Mouse (Mus musculus) regulatory T cell (primary cell): ENCODE data around the gene Fam214b.

ENCODE experiments used
- in situ Hi-C: fragments of 300-600 bp; cut with MboI, MseI; formaldehyde crosslinking; loops from one replicate; pipeline ENCODE4 v1.15.1; 2025; ENCODE audit warnings: high pct_unique_total_duplicates

The Fam214b gene

DNA sequence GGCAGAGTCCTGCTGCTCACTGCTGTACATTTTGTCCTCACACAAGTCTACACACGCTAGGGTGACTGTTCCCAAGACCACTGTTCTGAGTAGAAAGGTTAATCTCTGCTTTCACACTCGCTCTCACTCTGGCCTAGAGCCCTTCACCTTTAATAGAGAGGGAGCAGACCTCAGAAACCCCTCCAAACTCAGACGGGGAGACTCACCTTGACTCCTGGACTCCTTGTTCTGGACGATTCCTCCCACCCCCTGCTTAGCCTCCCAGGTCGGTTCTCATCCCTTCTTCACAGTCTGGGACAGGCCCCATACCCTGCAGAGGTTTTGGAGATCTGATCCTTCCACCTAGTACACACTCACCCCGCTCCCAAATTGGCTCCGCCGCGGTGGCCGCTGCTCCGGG lies 6.4 kb downstream of the Fam214b start:
- in situ Hi-C loops: loop anchor here (10.0 to 25.0 kb wide), 3 partner anchors 385 to 1477 kb away; partner anchors contain the start of genes Dnaic1, Fam166b, Fam219a and Glipr2

DNA sequence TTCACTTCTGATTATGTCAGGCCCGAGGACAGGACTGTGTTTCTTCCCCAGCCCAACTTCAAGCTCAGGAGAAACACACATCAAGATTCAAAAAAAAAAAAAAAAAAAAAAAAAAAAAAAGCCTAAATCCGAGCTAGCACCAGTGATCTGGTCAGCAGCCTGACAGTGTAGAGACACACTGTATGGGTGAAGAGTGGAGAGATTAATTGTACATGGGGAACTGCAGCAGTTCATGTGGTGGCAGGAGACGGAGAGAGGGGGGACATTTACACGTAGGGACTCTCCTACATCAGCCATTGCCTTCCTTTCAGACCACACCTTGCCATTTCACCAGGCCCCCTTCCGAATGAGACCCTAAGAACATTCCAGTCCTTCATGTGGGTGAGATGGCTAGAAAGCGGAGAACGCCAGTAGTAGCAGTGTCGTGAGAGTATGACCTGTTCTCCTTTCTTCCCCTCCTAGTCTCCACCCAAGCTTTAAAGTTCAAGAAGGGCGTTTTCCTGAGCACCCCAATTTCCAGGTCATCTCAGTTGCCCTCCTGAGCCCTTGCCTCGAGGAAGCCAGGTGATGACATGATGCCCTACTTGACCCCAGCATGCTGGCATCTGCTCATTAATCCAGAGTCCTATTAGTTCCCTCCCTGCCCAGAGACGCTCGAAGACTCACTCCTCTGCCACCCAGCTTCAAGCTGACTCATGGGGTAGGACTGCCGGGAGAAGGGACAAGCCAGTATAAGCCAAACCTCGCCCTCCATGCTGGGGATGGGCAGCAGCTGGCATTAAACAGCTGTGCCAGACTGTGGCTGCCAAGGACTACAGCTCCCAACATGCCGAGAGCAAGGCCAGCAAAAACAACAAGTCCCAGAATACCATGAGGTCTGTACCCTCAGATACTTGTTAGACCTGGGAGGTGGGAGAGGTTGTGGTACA lies 7.2 kb downstream of the Fam214b start:
- in situ Hi-C loops: loop anchor here (25.0 kb wide), 2 partner anchors 923 to 1477 kb away; partner anchors contain the start of genes Dnaic1, Fam219a and Glipr2

DNA sequence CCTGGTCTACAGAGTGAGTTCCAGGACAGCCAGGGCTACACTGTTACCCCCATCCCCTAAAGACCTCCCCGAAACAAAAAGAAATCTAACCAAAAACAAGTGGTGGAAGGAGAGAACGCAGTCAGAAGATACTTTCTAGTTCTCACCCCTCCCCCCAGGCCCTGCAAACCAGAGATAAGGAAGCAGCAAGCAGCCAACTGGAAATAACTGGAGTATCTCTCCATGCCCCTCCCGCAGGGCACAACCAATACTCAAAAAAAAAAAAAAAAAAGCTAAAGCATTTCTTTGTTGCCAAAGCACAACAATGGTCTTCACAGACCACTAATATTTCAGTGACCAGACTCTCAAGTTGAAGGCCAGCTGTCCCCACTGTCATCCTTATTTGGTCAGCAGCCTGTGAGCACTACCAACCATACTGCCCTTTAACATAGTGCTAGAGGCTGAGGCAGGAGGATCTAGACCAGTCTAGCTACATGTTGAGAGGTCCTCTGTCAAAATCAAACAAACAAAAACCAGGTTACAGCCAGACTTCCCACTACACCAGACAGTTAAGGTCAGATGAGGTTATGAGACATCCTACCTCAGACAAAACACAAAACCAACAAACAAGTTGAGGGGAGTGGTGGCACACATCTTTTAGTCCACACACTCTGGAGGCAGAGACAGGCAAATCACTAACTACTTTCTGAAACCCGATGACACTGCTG lies 8.0 kb downstream of the Fam214b start:
- in situ Hi-C loops: loop anchor here (25.0 kb wide), 2 partner anchors 924 to 1476 kb away; partner anchors contain the start of genes Dnaic1, Fam219a and Glipr2

DNA sequence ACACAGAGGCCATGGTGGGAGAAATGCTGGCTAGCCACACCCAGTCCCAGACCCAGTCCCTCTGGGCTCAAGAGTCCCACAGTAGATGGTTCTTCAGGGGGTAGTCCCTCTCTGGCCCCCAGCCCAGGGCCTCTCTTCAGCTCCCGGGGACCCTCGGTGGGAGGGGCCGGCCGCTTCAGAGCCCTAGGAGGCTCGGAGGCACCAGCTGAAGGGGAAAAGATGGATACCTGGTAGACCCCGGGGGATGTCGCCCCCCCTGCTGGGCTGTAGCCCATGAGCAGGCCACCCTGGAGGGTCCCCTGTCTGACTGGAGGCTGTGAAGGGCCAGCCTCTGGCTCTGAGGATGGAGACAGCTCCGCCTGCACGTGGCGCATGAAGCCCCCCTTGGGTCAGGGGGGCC lies 9.7 kb downstream of the Fam214b start:
- in situ Hi-C loops: loop anchor here (25.0 kb wide), 2 partner anchors 926 to 1474 kb away; partner anchors contain the start of genes Dnaic1, Fam219a and Glipr2

DNA sequence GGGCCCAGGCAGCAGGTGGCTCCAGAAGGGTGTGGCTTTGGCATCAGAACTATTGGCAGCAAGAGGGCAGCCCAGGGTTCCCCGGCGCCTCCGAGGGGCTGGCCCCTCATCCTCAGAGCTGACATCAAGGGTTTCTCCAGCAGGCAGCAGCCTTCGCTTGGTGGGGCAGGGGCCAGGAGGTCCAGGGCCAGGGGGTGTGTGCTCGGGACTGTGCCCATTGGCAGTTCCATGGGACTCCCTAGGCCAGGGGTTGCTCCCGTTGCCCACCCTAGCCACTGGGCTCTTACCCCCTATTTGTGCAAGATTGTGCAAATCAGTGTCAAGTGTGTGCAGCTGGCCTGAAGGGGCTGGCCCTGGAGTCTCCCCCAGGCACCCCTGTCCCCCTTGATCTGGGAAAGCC lies 10.2 kb downstream of the Fam214b start:
- in situ Hi-C loops: loop anchor here (25.0 kb wide), 2 partner anchors 926 to 1474 kb away; partner anchors contain the start of genes Dnaic1, Fam219a and Glipr2

DNA sequence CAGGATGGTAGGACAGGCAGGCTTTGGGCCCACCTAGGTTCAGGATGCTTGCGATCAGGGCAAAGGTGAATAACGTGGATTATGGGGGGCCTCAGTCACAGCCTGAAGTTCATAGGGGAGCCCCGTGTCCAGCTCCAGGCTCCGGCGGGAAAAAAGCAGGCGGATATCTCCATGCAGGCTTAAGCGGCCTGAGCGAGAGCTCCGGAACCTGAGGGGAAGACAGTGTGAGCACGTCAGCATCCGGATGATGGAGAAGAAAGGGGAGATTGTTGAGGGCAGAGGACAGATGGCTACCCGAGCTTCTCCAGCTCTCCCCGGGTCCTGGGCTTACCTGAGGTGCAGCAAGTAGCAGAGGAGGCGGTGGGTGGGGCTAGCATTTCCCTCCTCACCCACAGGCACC lies 12.5 kb downstream of the Fam214b start:
- in situ Hi-C loops: loop anchor here (25.0 kb wide), 2 partner anchors 929 to 1471 kb away; partner anchors contain the start of genes Dnaic1, Fam219a and Glipr2

DNA sequence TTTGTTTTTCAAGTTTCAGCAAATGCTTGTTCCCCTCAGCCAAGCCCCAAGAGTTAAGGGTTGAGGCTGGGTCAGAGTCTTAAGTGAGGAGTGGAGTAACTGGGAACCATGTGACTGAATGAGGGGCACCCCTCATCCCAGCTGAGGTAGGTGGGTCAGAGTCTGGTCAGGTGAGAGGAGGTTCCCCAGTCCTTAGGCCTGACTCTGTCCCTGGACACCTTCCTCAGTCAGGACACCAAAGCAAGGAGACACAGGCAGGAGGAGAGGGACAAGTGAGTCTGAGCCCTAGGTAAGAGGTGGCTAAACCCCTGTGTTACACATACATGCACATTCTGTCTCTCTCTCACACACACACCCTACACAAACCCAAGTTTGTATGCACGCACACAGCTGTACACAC lies 13.5 kb downstream of the Fam214b start:
- in situ Hi-C loops: loop anchor here (25.0 kb wide), 2 partner anchors 930 to 1470 kb away; partner anchors contain the start of genes Dnaic1, Fam219a and Glipr2

DNA sequence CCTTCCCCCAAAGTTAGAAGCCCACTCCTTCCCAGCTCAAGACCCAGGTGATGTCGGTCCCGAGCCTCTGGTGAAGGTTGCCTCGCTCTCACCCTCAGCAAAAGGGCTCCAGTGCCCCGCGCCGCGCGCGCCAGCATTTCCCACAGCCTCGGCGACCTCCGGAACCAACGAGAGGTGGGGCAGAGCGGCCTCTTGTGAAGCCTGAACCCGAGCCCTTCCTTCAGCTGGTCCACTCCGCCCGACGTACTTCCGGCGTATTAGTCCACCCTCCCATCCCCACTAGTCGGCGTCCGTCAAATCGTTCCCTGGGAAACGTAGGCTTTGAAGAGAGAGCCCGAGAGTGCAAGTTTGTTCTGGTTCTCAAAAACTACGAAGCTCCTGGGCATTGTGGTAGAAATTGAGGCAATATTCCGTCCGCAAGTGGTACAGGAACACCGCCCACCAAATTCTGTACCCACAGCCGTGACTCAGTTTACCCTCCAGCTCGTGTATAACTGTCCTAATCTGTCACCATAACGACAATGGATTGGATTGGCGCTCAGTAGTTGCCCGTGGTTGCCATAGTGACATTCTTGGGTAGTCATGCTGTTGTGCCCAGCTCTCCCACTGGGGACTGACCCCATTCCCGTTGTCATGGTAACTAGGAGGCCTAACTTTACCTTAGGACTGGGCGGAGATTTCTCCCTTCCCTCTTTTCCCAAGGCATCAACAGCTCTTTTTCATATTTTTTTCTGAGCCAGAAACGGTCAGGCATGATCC lies 14.6 kb downstream of the Fam214b start, which contains the start of gene Stoml2:
Gene Stoml2 (minus strand): TSS at position 474 of the 759 bp plus-strand sequence.
- in situ Hi-C loops: loop anchor here (25.0 kb wide), 2 partner anchors 931 to 1469 kb away; partner anchors contain the start of genes Dnaic1, Fam219a and Glipr2

DNA sequence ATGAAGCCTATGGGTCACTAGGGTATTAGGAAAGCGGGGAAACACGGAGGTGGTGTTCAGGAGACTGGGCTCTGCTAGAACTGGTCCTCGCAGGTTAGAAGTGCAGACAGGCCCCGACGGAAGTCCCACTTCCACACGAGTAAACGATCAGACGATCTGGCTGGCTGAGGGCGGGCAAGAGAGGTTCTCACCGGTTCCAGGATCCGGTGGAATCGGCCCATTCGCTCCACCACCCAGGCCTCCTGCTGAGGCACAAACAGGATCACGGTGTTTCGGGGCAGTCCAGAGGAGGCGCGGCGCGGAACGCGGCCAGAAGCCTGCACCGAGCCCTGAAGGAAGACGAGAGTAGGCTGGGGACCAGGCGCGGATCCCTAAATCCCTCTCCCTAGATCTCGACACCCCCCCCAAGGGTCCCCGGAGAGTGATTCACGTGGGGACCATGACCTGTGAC lies 15.2 kb downstream of the Fam214b start:
- in situ Hi-C loops: loop anchor here (25.0 kb wide), 2 partner anchors 931 to 1469 kb away; partner anchors contain the start of genes Dnaic1, Fam219a and Glipr2

DNA sequence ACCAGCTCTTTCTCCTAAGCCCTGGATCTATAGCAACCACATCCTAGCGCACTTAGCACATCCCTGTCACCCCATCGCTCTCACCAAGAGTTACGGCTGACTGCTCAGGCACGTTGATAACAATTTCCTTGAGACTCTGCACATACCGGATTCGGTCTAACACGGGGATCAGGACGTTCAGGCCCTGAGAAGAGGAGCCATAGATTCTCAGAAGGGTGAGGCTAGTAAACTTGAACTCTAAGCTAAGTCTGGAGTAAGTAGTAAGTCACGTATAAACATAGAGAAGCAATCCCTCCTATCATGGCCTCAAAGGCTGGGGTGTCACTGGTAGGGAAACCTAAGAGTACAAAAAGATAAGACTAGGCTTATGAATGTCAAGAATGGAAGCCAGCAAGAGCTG lies 15.7 kb downstream of the Fam214b start:
- in situ Hi-C loops: loop anchor here (25.0 kb wide), 2 partner anchors 932 to 1468 kb away; partner anchors contain the start of genes Dnaic1, Fam219a and Glipr2

DNA sequence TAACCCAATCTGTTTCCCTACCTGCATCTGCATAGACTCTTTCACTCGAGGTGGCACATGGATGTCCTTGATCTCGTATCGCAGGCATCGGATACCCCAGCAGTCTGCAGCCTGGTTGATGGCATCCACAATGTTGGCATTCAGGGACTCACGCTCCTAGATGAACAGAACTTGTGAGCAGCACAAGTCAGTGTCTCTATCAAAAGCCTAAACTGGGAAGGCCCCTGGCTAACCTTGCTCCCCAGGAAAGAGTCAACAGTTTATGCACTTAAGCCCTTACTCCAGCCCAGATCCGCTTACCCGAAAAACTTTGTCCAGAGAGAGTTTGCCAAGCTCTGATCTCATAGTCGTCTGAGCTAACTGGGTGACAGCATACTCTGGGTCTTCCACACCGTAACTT lies 16.3 kb downstream of the Fam214b start:
- in situ Hi-C loops: loop anchor here (5.0 to 25.0 kb wide), 3 partner anchors 533 to 1467 kb away; partner anchors contain the start of genes Creb3, Dnaic1, Fam219a and Glipr2

DNA sequence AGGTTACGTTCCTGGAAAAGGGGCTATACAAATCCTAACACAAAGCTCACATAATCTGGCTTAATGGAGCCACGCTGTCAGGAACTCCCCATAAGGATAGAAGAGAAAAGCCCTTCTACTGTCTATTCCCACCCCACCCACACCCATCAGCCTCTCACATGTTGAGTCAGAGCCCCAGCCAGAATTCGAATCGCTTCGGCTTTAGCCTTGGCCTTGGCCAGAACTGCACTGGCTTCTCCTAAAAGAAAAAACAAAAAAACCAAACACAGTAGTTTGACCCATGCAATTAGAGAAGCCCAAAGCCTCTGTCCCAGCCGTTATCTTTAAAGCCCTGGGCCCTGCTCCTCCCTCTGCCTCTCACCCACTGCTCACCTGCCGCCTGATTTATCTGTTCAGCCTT lies 16.9 kb downstream of the Fam214b start:
- in situ Hi-C loops: loop anchor here (5.0 to 25.0 kb wide), 3 partner anchors 533 to 1467 kb away; partner anchors contain the start of genes Creb3, Dnaic1, Fam219a and Glipr2

DNA sequence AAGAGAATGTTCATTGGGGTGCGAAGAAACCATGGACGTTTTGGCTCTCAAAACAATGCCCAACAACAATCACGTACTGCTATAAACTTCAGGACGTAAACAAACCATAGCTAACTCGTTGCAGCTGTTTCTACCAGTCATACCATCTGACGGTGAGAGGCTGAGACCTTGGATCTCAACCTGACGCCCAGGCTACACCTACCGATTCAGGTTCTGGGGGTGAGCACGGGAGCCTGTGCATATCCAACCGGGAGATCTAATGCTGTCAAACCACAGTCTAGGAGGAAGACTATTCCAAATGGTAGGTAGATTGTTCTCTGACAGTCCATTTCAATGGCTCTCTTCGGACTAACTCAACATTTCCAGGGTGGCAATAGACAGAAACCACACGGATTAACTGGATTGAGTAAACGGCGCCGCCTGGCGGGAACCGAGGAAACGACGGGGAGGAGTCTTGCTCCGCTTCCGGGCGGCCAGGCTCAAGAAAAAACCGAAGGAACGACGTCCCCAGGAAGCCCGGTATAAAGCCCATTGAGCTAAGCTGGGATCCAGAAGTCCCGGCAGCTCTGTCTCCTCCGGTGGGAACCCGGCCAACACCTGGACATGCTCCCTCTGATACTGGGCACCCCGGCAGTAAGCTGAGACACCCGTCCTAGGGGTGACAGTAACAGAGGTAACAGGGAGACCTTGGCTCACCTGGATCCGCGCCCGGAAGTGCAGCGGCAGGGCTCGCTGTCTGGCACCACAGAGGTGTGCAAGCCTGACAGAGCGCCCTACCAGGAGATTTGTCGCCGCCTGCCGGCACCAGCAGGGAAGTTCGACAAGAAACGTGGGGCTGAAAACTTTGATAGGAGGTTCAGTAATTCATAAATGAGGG lies 20.7 kb downstream of the Fam214b start, which contains the start of gene Pigo:
Gene Pigo (minus strand): TSS at position 736 of the 877 bp plus-strand sequence.
- in situ Hi-C loops: loop anchor here (5.0 to 25.0 kb wide), 3 partner anchors 537 to 1463 kb away; partner anchors contain the start of genes Creb3, Dnaic1, Fam219a and Glipr2

DNA sequence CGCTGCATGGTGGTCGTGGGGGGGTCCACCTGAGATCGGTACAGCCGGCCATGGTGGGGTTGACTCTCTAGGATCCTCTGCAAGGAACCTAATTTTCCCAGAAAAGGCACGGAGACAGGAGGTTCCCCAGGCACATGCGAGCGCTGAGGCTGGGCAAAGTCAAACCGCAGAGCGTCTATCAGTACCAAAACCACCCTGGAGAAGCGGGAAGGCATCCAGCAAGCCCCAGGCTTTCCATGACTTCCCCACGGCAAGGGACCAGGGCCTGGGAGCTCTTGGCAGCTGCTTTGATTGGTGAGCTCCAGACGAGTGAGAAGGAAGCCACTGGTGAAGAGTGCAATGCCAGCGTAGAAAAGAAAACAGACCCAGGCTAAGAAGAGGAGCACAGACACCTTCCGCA lies 21.3 kb downstream of the Fam214b start:
- in situ Hi-C loops: loop anchor here (5.0 to 25.0 kb wide), 4 partner anchors 538 to 1737 kb away; partner anchors contain the start of genes Creb3, Dnaic1, Fam219a and Glipr2

DNA sequence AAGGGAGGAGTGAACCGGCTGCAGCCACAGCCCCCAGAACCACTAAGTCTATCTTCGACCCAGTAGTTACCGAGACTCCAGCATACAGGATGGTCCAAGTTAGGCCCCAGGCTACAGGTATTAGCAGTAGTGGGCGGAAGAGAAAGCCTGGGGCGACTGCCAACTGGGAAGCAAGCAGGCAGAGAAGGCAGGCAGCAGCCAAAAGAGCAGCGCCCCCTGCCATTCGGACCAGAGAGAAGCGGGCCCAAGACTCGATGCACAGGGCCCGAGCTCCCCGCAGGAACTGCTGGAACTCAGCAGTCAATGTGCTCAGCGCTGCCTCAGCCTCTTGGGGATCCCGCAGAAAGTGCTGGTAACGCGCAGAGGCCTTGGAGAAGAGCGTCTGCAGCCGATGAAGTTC lies 24.7 kb downstream of the Fam214b start:
- in situ Hi-C loops: loop anchor here (25.0 kb wide), 1 partner anchor 1734 kb away; the partner anchor contains the start of gene Ubap2

DNA sequence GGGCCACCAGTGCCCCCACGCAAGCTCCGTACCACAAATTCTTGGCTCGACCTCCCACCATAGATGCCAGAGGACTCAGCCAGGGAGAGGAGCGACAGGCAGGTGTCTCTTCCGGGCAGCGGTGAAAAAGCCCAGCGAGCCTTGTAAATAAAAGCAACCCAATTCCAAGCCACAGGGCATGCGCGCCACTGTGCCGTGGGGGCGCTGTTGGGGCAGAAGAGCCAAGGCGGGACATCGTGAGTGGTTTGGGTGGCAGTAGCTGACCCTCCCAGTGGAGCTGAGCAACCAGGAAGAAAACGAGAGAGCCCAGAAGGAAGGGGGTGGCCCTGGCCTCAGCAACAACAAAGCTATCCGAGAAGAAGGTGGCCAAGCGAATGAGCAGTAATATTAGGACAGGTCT lies 25.1 kb downstream of the Fam214b start:
- in situ Hi-C loops: loop anchor here (25.0 kb wide), 1 partner anchor 1734 kb away; the partner anchor contains the start of gene Ubap2

DNA sequence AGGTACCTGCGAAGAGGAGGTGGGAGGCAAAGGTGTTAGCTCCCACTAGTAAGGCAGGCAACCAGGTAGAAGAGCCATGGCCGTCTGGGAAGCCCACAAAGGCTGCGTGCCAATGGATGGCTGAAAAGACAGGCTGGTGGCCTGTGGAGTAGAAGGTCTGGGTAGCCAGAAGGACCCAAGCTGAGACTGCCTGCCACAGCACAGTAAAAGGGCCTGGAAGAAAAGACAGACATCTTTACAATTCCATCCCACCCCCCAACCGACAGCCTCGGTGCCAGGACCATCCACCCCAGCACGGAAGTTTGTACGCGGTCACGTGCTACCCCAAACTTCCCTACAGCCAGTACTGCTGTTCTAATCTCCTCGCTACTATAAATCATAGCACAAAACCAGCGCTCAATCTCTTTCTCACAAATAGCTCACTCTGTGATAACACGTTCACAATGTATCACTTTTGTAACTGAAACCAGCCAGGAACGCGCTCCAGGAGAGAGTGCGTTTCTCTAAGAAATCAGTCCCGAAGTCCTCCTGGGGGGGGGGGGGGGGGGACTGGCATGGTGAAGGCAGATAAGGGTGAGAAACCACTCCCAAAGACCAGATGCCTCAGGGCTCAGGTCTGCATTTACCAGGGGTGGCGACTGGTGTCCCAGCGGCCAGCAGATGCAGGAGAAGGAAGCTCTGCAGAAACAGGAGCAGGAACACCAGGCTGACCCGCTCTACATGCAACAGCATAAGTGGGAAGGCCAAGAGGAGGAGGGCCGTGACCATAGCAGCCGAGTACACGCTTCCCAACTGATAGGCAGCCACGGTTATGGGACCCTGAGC lies 26.2 kb downstream of the Fam214b start:
- in situ Hi-C loops: loop anchor here (25.0 kb wide), 1 partner anchor 1733 kb away; the partner anchor contains the start of gene Ubap2

DNA sequence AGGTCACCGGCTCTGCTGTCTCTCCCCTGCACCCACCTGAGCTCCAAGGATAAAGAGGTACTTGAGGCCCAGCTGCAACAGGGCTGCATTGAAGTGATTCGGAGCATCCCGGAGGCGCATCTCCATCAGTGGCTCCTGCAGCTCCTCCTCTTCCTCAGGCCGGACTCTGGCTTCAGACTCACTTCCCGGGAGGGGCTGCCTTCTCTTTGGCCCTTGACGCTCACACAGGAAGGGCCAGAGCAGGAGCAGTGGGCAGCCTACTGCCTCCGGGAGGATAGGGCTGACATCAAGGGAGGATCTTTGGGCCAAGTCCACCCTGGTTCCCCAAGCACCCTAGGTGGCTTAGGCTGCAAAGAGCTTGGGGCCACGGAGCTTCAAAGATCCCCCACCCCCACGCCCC lies 26.8 kb downstream of the Fam214b start:
- in situ Hi-C loops: loop anchor here (25.0 kb wide), 1 partner anchor 1732 kb away; the partner anchor contains the start of gene Ubap2
